Mouse (Mus musculus): Measurements from ENCODE around the gene Rpl29.

Rpl29 gene

GRCm38 (mm10) chr9:106471892-106472291, 42.6 kb downstream of the Rpl29 start:
- in situ Hi-C loops (cut with MboI, MseI): no loop called here

- in situ Hi-C loops (cut with MboI, MseI): no loop called here
Measured at GRCm38 (mm10) chr9:106472321-106472720, 43.1 kb downstream of the Rpl29 start.

GRCm38 (mm10) chr9:106473081-106473752, 44.0 kb downstream of the Rpl29 start:
- in situ Hi-C loops (cut with MboI, MseI): no loop called here

- in situ Hi-C loops (cut with MboI, MseI): no loop called here
Measured at GRCm38 (mm10) chr9:106473753-106474105, 44.5 kb downstream of the Rpl29 start.

GRCm38 (mm10) chr9:106474456-106474855, 45.2 kb downstream of the Rpl29 start:
- in situ Hi-C loops (cut with MboI, MseI): no loop called here

- in situ Hi-C loops (cut with MboI, MseI): loop anchor here (5.0 kb wide), 2 partner anchors 38 to 193 kb away; partner anchors contain the start of genes Acy1 and Poc1a
Measured at GRCm38 (mm10) chr9:106475046-106475445, 45.8 kb downstream of the Rpl29 start.

- in situ Hi-C loops (cut with MboI, MseI): loop anchor here (5.0 kb wide), 2 partner anchors 38 to 193 kb away; partner anchors contain the start of genes Acy1 and Poc1a
Measured at GRCm38 (mm10) chr9:106475663-106476001, 46.4 kb downstream of the Rpl29 start, which contains the start of gene Rrp9. Rrp9 (plus strand) TSS chr9:106475963.

- in situ Hi-C loops (cut with MboI, MseI): loop anchor here (5.0 kb wide), 2 partner anchors 39 to 194 kb away; partner anchors contain the start of genes Acy1 and Poc1a
Measured at GRCm38 (mm10) chr9:106476002-106476923, 47.0 kb downstream of the Rpl29 start.

GRCm38 (mm10) chr9:106476924-106477484, 47.8 kb downstream of the Rpl29 start, which contains the start of gene Parp3:
Parp3 (minus strand) TSS chr9:106476949.
- in situ Hi-C loops (cut with MboI, MseI): loop anchor here (5.0 kb wide), 2 partner anchors 40 to 195 kb away; partner anchors contain the start of genes Acy1 and Poc1a

- in situ Hi-C loops (cut with MboI, MseI): loop anchor here (5.0 kb wide), 2 partner anchors 40 to 195 kb away; partner anchors contain the start of genes Acy1 and Poc1a
Measured at GRCm38 (mm10) chr9:106477649-106478048, 48.4 kb downstream of the Rpl29 start.

- in situ Hi-C loops (cut with MboI, MseI): loop anchor here (5.0 kb wide), 2 partner anchors 41 to 196 kb away; partner anchors contain the start of genes Acy1 and Poc1a
Measured at GRCm38 (mm10) chr9:106478101-106478500, 48.8 kb downstream of the Rpl29 start.

- in situ Hi-C loops (cut with MboI, MseI): no loop called here
Measured at GRCm38 (mm10) chr9:106480541-106480940, 51.3 kb downstream of the Rpl29 start.

- in situ Hi-C loops (cut with MboI, MseI): no loop called here
Measured at GRCm38 (mm10) chr9:106481075-106481474, 51.8 kb downstream of the Rpl29 start.

Measured in regulatory T cell (primary cell).